Comparison of ENCODE assay signal across 8 mouse cellular contexts in the genomic region with DNA sequence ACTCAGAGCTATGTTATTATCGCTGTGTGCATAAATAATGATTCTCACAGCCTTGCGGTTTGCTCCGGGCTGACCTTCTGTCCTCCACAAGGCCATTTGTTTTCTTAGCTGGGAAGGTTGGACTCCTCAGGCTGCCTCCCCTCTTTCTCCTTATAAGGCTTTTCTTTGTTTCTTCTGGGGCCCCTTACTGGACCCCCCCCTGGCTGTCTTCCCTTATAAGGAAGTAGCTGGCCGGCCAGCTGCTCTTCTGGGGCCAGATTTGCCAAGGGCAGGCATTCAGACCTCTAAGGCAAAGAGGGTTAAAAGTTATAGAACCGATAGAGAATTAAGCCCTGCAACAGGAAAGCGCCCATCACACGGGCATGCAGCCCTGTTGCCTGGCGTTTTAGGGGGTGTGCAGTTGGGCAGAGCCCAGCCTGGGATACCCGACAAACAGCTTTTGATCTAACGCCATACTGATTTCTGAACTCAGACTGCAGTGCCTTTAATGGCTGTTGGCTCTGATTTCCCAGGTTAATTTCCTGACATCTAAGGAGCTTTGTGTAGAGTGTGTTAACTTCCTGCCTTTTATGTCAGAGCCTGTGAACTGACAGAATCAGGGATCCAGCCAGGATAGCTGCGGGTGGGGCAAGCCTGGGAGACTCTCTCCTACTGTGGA.
A peak's percentile ranks its signal among the peaks of the same experiment; 100 is the strongest.
DNase-seq lines count a peak whose midpoint lies in the region; ATAC-seq and TF ChIP-seq lines count a peak whose summit lies in the region.

No protein-coding gene starts in this region.

- TF ChIP-seq CTCF in kidney, postnatal 0 days (IDR thresholded peaks at IDR 0.05; ENCODE audit: low read depth), result no peak

- no peaks in the 10 kb centered on the region for H3K27me3 ChIP-seq in liver, embryonic 11.5 days (replicated peaks; ENCODE audit: control insufficient read depth, insufficient read depth, low read length)
- no peaks in the 10 kb centered on the region for H3K27me3 ChIP-seq in heart, embryonic 12.5 days (replicated peaks)
- no peaks in the 10 kb centered on the region for H3K27me3 ChIP-seq in kidney, postnatal 0 days (ENCODE audit: insufficient read depth, low read length)
- H3K27me3 ChIP-seq in midbrain, embryonic 13.5 days, result no peaks in the 10 kb centered on the region; the same call in 1 of the 2 replicates

- DNase-seq in liver, embryonic 11.5 days (ENCODE audit: low spot score), result peak; percentile 53
- DNase-seq in liver, result no peak
- peak; percentile 95 for DNase-seq in kidney, postnatal 0 days (ENCODE audit: low spot score)
- no peak for DNase-seq in spleen, postnatal 36 days (ENCODE audit: low spot score in 2 of 2)
- no peak for DNase-seq in cerebellum, adult 11-12 months

- peak; percentile 5; the same call in 1 of the 2 replicates for ATAC-seq in liver, embryonic 11.5 days (replicated peaks; ENCODE audit: low FRiP score)
- peak; percentile 31; the same call in 1 of the 2 replicates for ATAC-seq in heart, embryonic 12.5 days (ENCODE audit: insufficient number of reproducible peaks, low FRiP score)
- ATAC-seq in kidney, postnatal 0 days (replicated peaks; ENCODE audit: low FRiP score, low read depth), result peak; percentile 47; the same call in 1 of the 2 replicates
- ATAC-seq in midbrain, embryonic 13.5 days, result peak; percentile 60
- no peak for ATAC-seq in granulocyte monocyte progenitor cell, adult 5-6 weeks (replicated peaks; ENCODE audit: poor library complexity, severe bottlenecking)

- H3K4me2 ChIP-seq in liver, embryonic 11.5 days, result peak overlapping the region; percentile 43
- H3K4me2 ChIP-seq in heart, embryonic 12.5 days, result peak overlapping the region; percentile 37
- H3K4me2 ChIP-seq in kidney, postnatal 0 days (ENCODE audit: low read length), result peak overlapping the region; percentile 32
- peak overlapping the region; percentile 31 for H3K4me2 ChIP-seq in midbrain, embryonic 13.5 days (replicated peaks)

- no peaks in the 10 kb centered on the region for H3K9me3 ChIP-seq in liver, embryonic 11.5 days (ENCODE audit: control insufficient read depth, low read length)
- H3K9me3 ChIP-seq in heart, embryonic 12.5 days (replicated peaks), result no peaks in the 10 kb centered on the region
- no peaks in the 10 kb centered on the region for H3K9me3 ChIP-seq in kidney, postnatal 0 days (replicated peaks; ENCODE audit: low read length)
- no peaks in the 10 kb centered on the region for H3K9me3 ChIP-seq in midbrain, embryonic 13.5 days

- peaks cover 41% of the 10 kb centered on the region for H3K4me1 ChIP-seq in liver, embryonic 11.5 days (replicated peaks; ENCODE audit: control insufficient read depth, insufficient read depth, low read length)
- H3K4me1 ChIP-seq in heart, embryonic 12.5 days (replicated peaks), result peaks cover 43% of the 10 kb centered on the region
- peaks cover 26% of the 10 kb centered on the region for H3K4me1 ChIP-seq in kidney, postnatal 0 days (replicated peaks; ENCODE audit: insufficient read depth, low read length)
- peaks cover 52% of the 10 kb centered on the region for H3K4me1 ChIP-seq in midbrain, embryonic 13.5 days (replicated peaks)

- no peaks in the 10 kb centered on the region for H3K36me3 ChIP-seq in liver, embryonic 11.5 days (ENCODE audit: control insufficient read depth, insufficient read depth, low read length)
- H3K36me3 ChIP-seq in heart, embryonic 12.5 days, result no peaks in the 10 kb centered on the region
- no peaks in the 10 kb centered on the region for H3K36me3 ChIP-seq in kidney, postnatal 0 days (ENCODE audit: insufficient read depth, low read length)
- H3K36me3 ChIP-seq in midbrain, embryonic 13.5 days, result no peaks in the 10 kb centered on the region

- H3K27ac ChIP-seq in liver, embryonic 11.5 days (ENCODE audit: low read depth, low read length), result no peak overlapping the region; the same call in none of the 2 replicates
- peak overlapping the region; percentile 76 for H3K27ac ChIP-seq in heart, embryonic 12.5 days (ENCODE audit: poor library complexity, severe bottlenecking)
- H3K27ac ChIP-seq in kidney, postnatal 0 days, result peak overlapping the region; percentile 74
- peak overlapping the region; percentile 69 for H3K27ac ChIP-seq in midbrain, embryonic 13.5 days

- 16% methylated on average over 11 of the region's 11 CpGs for WGBS in liver, embryonic 11.5 days
- WGBS in heart, embryonic 12.5 days, result 9% methylated on average over 11 of the region's 11 CpGs
- 3% methylated on average over 11 of the region's 11 CpGs for WGBS in kidney, postnatal 0 days
- WGBS in midbrain, embryonic 13.5 days, result 3% methylated on average over 11 of the region's 11 CpGs

- H3K4me3 ChIP-seq in liver, embryonic 11.5 days (ENCODE audit: low read depth, low read length), result no peak overlapping the region
- H3K4me3 ChIP-seq in heart, embryonic 12.5 days, result no peak overlapping the region
- no peak overlapping the region for H3K4me3 ChIP-seq in kidney, postnatal 0 days (replicated peaks; ENCODE audit: low read depth, low read length)
- H3K4me3 ChIP-seq in midbrain, embryonic 13.5 days (replicated peaks), result no peak overlapping the region

- no peak overlapping the region for H3K9ac ChIP-seq in liver, embryonic 11.5 days (ENCODE audit: low read depth, low read length)
- H3K9ac ChIP-seq in heart, embryonic 12.5 days, result peak overlapping the region; percentile 44; the same call in 1 of the 2 replicates
- H3K9ac ChIP-seq in kidney, postnatal 0 days (ENCODE audit: low read depth, low read length), result no peak overlapping the region
- no peak overlapping the region for H3K9ac ChIP-seq in midbrain, embryonic 13.5 days (replicated peaks)

Comparison
In these comparisons a context has a peak if more than half of its experiments do, and no peak if none do; other contexts are left out.
1. DNase-seq: peak in liver, embryonic 11.5 days (single experiment) and kidney, postnatal 0 days (single experiment); none in liver (single experiment), spleen, postnatal 36 days (0 of 2) and cerebellum, adult 11-12 months (single experiment).
2. Peak in every context shown above with its lines, with median percentiles within 50 percentile points of each other: H3K4me2 ChIP-seq.